30 mouse cellular contexts compared by ENCODE assay signal in the genomic region with DNA sequence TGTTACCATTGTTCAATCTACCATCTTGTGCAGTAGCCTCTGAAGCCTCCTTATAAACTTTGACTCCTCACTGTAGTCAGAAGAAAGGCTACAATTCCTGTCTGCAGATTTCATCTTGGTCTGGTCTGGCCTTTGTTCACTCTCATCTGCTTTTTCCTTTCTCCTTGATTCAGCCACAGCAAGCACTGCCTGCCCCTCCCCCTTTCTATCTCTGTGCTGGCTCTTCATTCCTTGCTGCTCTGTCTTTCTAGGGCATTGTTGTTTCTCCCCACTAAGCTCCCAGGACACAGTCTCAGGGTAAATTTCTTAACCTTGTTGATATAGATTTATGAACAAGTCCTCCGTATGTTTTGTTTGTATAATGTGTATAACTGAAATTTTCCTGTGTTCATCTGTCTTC.
DNase-seq lines count a peak whose midpoint lies in the region; ATAC-seq lines count a peak whose summit lies in the region.
"Had no signal": no experiment of that assay in that cellular context is flagged by ENCODE, and none has a peak within 500 bp of the region (broad histone marks: within the 10 kb centered on the region; RNA-seq: fewer than 3 reads in every experiment).

No protein-coding gene starts in this region.

- no peak overlapping the region for H3K27ac ChIP-seq in hindbrain, embryonic 11.5 days (ENCODE audit: low read depth, low read length)
- H3K27ac ChIP-seq in hindbrain, embryonic 16.5 days (ENCODE audit: low read depth, low read length) = no peak overlapping the region
- H3K27ac ChIP-seq in midbrain, embryonic 14.5 days (replicated peaks; ENCODE audit: low read depth, low read length) = no peak overlapping the region
- H3K27ac ChIP-seq in midbrain, embryonic 13.5 days = no peak overlapping the region
- H3K27ac ChIP-seq: embryonic facial prominence, embryonic 13.5 days; heart, embryonic 13.5 days; hindbrain, embryonic 10.5 days; kidney, embryonic 15.5 days; left cerebral cortex, adult 2 months; liver, embryonic 12.5 days; midbrain, embryonic 15.5 days; neural tube, embryonic 12.5 days had no signal

- no peaks in the 10 kb centered on the region for H3K9me3 ChIP-seq in hindbrain, embryonic 11.5 days (ENCODE audit: control insufficient read depth, low read length)
- H3K9me3 ChIP-seq in hindbrain, embryonic 16.5 days (ENCODE audit: control insufficient read depth, low read length) = no peaks in the 10 kb centered on the region
- no peaks in the 10 kb centered on the region for H3K9me3 ChIP-seq in midbrain, embryonic 14.5 days (ENCODE audit: control insufficient read depth, low read length)
- no peaks in the 10 kb centered on the region for H3K9me3 ChIP-seq in midbrain, embryonic 13.5 days
- H3K9me3 ChIP-seq: embryonic facial prominence, embryonic 13.5 days; hindbrain, embryonic 10.5 days; kidney, embryonic 15.5 days; liver, embryonic 12.5 days; midbrain, embryonic 15.5 days; neural tube, embryonic 12.5 days had no signal

- intact Hi-C loops in heart, postnatal 36 days (cut with DNase I) = no loop called here

- no peak overlapping the region for H3K9ac ChIP-seq in hindbrain, embryonic 11.5 days (ENCODE audit: low read depth, low read length)
- no peak overlapping the region for H3K9ac ChIP-seq in hindbrain, embryonic 16.5 days (ENCODE audit: low read depth, low read length)
- H3K9ac ChIP-seq in midbrain, embryonic 14.5 days (replicated peaks; ENCODE audit: low read length) = no peak overlapping the region
- no peak overlapping the region for H3K9ac ChIP-seq in midbrain, embryonic 13.5 days (replicated peaks)
- H3K9ac ChIP-seq: embryonic facial prominence, embryonic 13.5 days; heart, embryonic 13.5 days; kidney, embryonic 15.5 days; liver, embryonic 12.5 days; liver, postnatal 0 days; midbrain, embryonic 15.5 days; neural tube, embryonic 12.5 days had no signal

- H3K36me3 ChIP-seq in hindbrain, embryonic 11.5 days (ENCODE audit: control insufficient read depth, insufficient read depth, low read length) = no peaks in the 10 kb centered on the region
- H3K36me3 ChIP-seq in hindbrain, embryonic 16.5 days (ENCODE audit: control insufficient read depth, insufficient read depth, low read length) = no peaks in the 10 kb centered on the region
- H3K36me3 ChIP-seq in midbrain, embryonic 14.5 days (ENCODE audit: control insufficient read depth, insufficient read depth, low read length) = no peaks in the 10 kb centered on the region
- H3K36me3 ChIP-seq in midbrain, embryonic 13.5 days = no peaks in the 10 kb centered on the region
- H3K36me3 ChIP-seq: embryonic facial prominence, embryonic 13.5 days; heart, embryonic 13.5 days; hindbrain, embryonic 10.5 days; kidney, embryonic 15.5 days; liver, embryonic 12.5 days; midbrain, embryonic 15.5 days; neural tube, embryonic 12.5 days had no signal

- WGBS in hindbrain, embryonic 11.5 days = 83% methylated on average over 1 of the region's 1 CpGs
- WGBS in hindbrain, embryonic 16.5 days = 64% methylated on average over 1 of the region's 1 CpGs
- WGBS in midbrain, embryonic 14.5 days = 52% methylated on average over 1 of the region's 1 CpGs
- 78% methylated on average over 1 of the region's 1 CpGs for WGBS in midbrain, embryonic 13.5 days

- DNase-seq in embryo, embryonic 10.5 days (ENCODE audit: low spot score) = peak; percentile 1
- no peak for DNase-seq in embryo, embryonic 9.5 days (ENCODE audit: extremely low spot score)
- peak; percentile 6 for DNase-seq in hindbrain, embryonic 11.5 days (ENCODE audit: low spot score)
- peak; percentile 34 for DNase-seq in midbrain, embryonic 14.5 days
- no peak for DNase-seq in heart, postnatal 36 days
- DNase-seq: adrenal gland, postnatal 14 days; cerebellum, adult 11-12 months; cerebellum, postnatal 25 days; embryo, embryonic 11 days; gastrocnemius, postnatal 10 days; heart, postnatal 10 days; kidney, adult 18-20 months; kidney, postnatal 25 days; liver, postnatal 0 days; lung, postnatal 36 days; thymus, adult 2 months; thymus, postnatal 36 days had no signal

- no peak overlapping the region for H3K4me2 ChIP-seq in hindbrain, embryonic 11.5 days (replicated peaks; ENCODE audit: low read depth, low read length)
- no peak overlapping the region for H3K4me2 ChIP-seq in hindbrain, embryonic 16.5 days (ENCODE audit: low read length)
- no peak overlapping the region for H3K4me2 ChIP-seq in midbrain, embryonic 14.5 days (ENCODE audit: low read length)
- no peak overlapping the region for H3K4me2 ChIP-seq in midbrain, embryonic 13.5 days (replicated peaks)
- H3K4me2 ChIP-seq: embryonic facial prominence, embryonic 13.5 days; heart, embryonic 13.5 days; kidney, embryonic 15.5 days; liver, embryonic 12.5 days; midbrain, embryonic 15.5 days; neural tube, embryonic 12.5 days had no signal

- H3K4me1 ChIP-seq in hindbrain, embryonic 11.5 days (replicated peaks; ENCODE audit: control insufficient read depth, insufficient read depth, low read length) = no peaks in the 10 kb centered on the region
- H3K4me1 ChIP-seq in hindbrain, embryonic 16.5 days (ENCODE audit: control insufficient read depth, insufficient read depth, low read depth, low read length) = no peaks in the 10 kb centered on the region
- no peaks in the 10 kb centered on the region for H3K4me1 ChIP-seq in midbrain, embryonic 14.5 days (ENCODE audit: control insufficient read depth, insufficient read depth, low read length)
- H3K4me1 ChIP-seq in midbrain, embryonic 13.5 days (replicated peaks) = 0 out of 2 replicates have a peak, but pooled peaks cover 2% of the 10 kb centered on the region
- H3K4me1 ChIP-seq: embryonic facial prominence, embryonic 13.5 days; heart, embryonic 13.5 days; hindbrain, embryonic 10.5 days; kidney, embryonic 15.5 days; liver, embryonic 12.5 days; midbrain, embryonic 15.5 days; neural tube, embryonic 12.5 days had no signal

- no peaks in the 10 kb centered on the region for H3K27me3 ChIP-seq in hindbrain, embryonic 11.5 days (ENCODE audit: control insufficient read depth, insufficient read depth, low read length)
- no peaks in the 10 kb centered on the region for H3K27me3 ChIP-seq in hindbrain, embryonic 16.5 days (replicated peaks; ENCODE audit: control insufficient read depth, insufficient read depth, low read length)
- no peaks in the 10 kb centered on the region for H3K27me3 ChIP-seq in midbrain, embryonic 14.5 days (ENCODE audit: control insufficient read depth, insufficient read depth, low read length)
- H3K27me3 ChIP-seq in midbrain, embryonic 13.5 days = no peaks in the 10 kb centered on the region
- H3K27me3 ChIP-seq: embryonic facial prominence, embryonic 13.5 days; heart, embryonic 13.5 days; kidney, embryonic 15.5 days; liver, embryonic 12.5 days; midbrain, embryonic 15.5 days; neural tube, embryonic 12.5 days; Patski had no signal

- H3K4me3 ChIP-seq in hindbrain, embryonic 11.5 days (ENCODE audit: low read depth, low read length) = no peak overlapping the region
- H3K4me3 ChIP-seq in hindbrain, embryonic 16.5 days (ENCODE audit: low read length) = no peak overlapping the region
- no peak overlapping the region for H3K4me3 ChIP-seq in midbrain, embryonic 14.5 days (replicated peaks; ENCODE audit: low read depth, low read length)
- H3K4me3 ChIP-seq in midbrain, embryonic 13.5 days (replicated peaks) = no peak overlapping the region
- H3K4me3 ChIP-seq: embryonic facial prominence, embryonic 13.5 days; heart, embryonic 13.5 days; hindbrain, embryonic 10.5 days; kidney, embryonic 15.5 days; layer of hippocampus, adult 2 months; left cerebral cortex, adult 2 months; liver, embryonic 12.5 days; midbrain, embryonic 15.5 days; myocyte; neural tube, embryonic 12.5 days had no signal

- ATAC-seq in hindbrain, embryonic 11.5 days (ENCODE audit: low FRiP score) = no peak
- no peak for ATAC-seq in hindbrain, embryonic 16.5 days
- no peak for ATAC-seq in midbrain, embryonic 14.5 days (ENCODE audit: low FRiP score, low TSS enrichment)
- ATAC-seq in midbrain, embryonic 13.5 days = no peak
- ATAC-seq: liver, embryonic 12.5 days; liver, postnatal 0 days; midbrain, embryonic 15.5 days; Patski had no signal

Comparison
In these comparisons a context has a peak if more than half of its experiments do, and no peak if none do; other contexts are left out.
1. DNase-seq: peak in embryo, embryonic 10.5 days (single experiment), hindbrain, embryonic 11.5 days (single experiment) and midbrain, embryonic 14.5 days (single experiment); none in embryo, embryonic 9.5 days (single experiment) and heart, postnatal 36 days (0 of 2).